Mouse (Mus musculus): ENCODE measurements around the gene Pdf. TPM values are rescaled to one million over a fixed set of nuclear protein-coding genes. Genes with fewer than 3 reads are reported as not detected.

Gene Pdf
- total and polyA plus RNA-seq, 2 experiments, result 19.5 to 32.9 TPM

GRCm38 (mm10) chr8:107086018-107086417 lies 37.6 kb upstream of the Pdf start:
- H3K27ac ChIP-seq (replicated peaks; ENCODE audit: insufficient read depth, low read depth, low read length), result no peak overlapping the region
- H3K4me3 ChIP-seq (ENCODE audit: insufficient read depth, low read depth, low read length), result no peak overlapping the region
- H3K27me3 ChIP-seq (ENCODE audit: control insufficient read depth, insufficient read depth, low read length), result no peaks in the 10 kb centered on the region
- TF ChIP-seq POLR2A (IDR thresholded peaks at IDR 0.05; ENCODE audit: extremely low read depth, insufficient read depth, low read length) (no peak), CTCF (IDR thresholded peaks at IDR 0.05; ENCODE audit: low read depth, low read length) (no peak)
- H3K79me2 ChIP-seq (ENCODE audit: control insufficient read depth, insufficient read depth, low read length), result no peaks in the 10 kb centered on the region
- WGBS, result 98% methylated on average over 5 of the region's 5 CpGs
- peaks cover 4% of the 10 kb centered on the region; the same call in 1 of the 2 replicates for H3K36me3 ChIP-seq (ENCODE audit: control insufficient read depth, insufficient read depth, low read length)
- DNase-seq (ENCODE audit: extremely low read depth, low read depth, low spot score), result no peak
- H3K9ac ChIP-seq (ENCODE audit: low read depth, low read length), result no peak overlapping the region
- no peaks in the 10 kb centered on the region for H3K4me1 ChIP-seq (ENCODE audit: control insufficient read depth, insufficient read depth, low read length)

GRCm38 (mm10) chr8:107085358-107085757 lies 36.9 kb upstream of the Pdf start:
- H3K27ac ChIP-seq (replicated peaks; ENCODE audit: insufficient read depth, low read depth, low read length), result no peak overlapping the region
- no peak for DNase-seq (ENCODE audit: extremely low read depth, low read depth, low spot score)
- TF ChIP-seq CTCF (IDR thresholded peaks at IDR 0.05; ENCODE audit: low read depth, low read length) (peak; percentile 47), POLR2A (IDR thresholded peaks at IDR 0.05; ENCODE audit: extremely low read depth, insufficient read depth, low read length) (no peak)
- no peak overlapping the region for H3K4me3 ChIP-seq (ENCODE audit: insufficient read depth, low read depth, low read length)
- H3K9ac ChIP-seq (ENCODE audit: low read depth, low read length), result no peak overlapping the region
- no peaks in the 10 kb centered on the region for H3K27me3 ChIP-seq (ENCODE audit: control insufficient read depth, insufficient read depth, low read length)
- peaks cover 6% of the 10 kb centered on the region; the same call in 1 of the 2 replicates for H3K36me3 ChIP-seq (ENCODE audit: control insufficient read depth, insufficient read depth, low read length)
- no peaks in the 10 kb centered on the region for H3K79me2 ChIP-seq (ENCODE audit: control insufficient read depth, insufficient read depth, low read length)
- no peaks in the 10 kb centered on the region for H3K4me1 ChIP-seq (ENCODE audit: control insufficient read depth, insufficient read depth, low read length)
- WGBS, result 98% methylated on average over 17 of the region's 17 CpGs

GRCm38 (mm10) chr8:107076239-107076888 lies 27.9 kb upstream of the Pdf start:
- DNase-seq (ENCODE audit: extremely low read depth, low read depth, low spot score), result no peak
- Histone ChIP-seq H3K9ac (ENCODE audit: low read depth, low read length) (no peak overlapping the region), H3K27me3 (ENCODE audit: control insufficient read depth, insufficient read depth, low read length) (no peaks in the 10 kb centered on the region), H3K79me2 (ENCODE audit: control insufficient read depth, insufficient read depth, low read length) (no peaks in the 10 kb centered on the region), H3K4me1 (ENCODE audit: control insufficient read depth, insufficient read depth, low read length) (no peaks in the 10 kb centered on the region), H3K27ac (replicated peaks; ENCODE audit: insufficient read depth, low read depth, low read length) (no peak overlapping the region), H3K36me3 (ENCODE audit: control insufficient read depth, insufficient read depth, low read length) (peaks cover 21% of the 10 kb centered on the region), H3K4me3 (ENCODE audit: insufficient read depth, low read depth, low read length) (no peak overlapping the region)
- 93% methylated on average over 7 of the region's 7 CpGs for WGBS
- TF ChIP-seq CTCF (IDR thresholded peaks at IDR 0.05; ENCODE audit: low read depth, low read length) (no peak), POLR2A (IDR thresholded peaks at IDR 0.05; ENCODE audit: extremely low read depth, insufficient read depth, low read length) (no peak)

- no peak for DNase-seq (ENCODE audit: extremely low read depth, low read depth, low spot score)
- Histone ChIP-seq H3K4me3 (ENCODE audit: insufficient read depth, low read depth, low read length) (no peak overlapping the region), H3K4me1 (ENCODE audit: control insufficient read depth, insufficient read depth, low read length) (no peaks in the 10 kb centered on the region), H3K79me2 (ENCODE audit: control insufficient read depth, insufficient read depth, low read length) (no peaks in the 10 kb centered on the region), H3K27ac (replicated peaks; ENCODE audit: insufficient read depth, low read depth, low read length) (no peak overlapping the region), H3K9ac (ENCODE audit: low read depth, low read length) (no peak overlapping the region), H3K27me3 (ENCODE audit: control insufficient read depth, insufficient read depth, low read length) (no peaks in the 10 kb centered on the region), H3K36me3 (ENCODE audit: control insufficient read depth, insufficient read depth, low read length) (peaks cover 21% of the 10 kb centered on the region)
- TF ChIP-seq CTCF (IDR thresholded peaks at IDR 0.05; ENCODE audit: low read depth, low read length) (no peak), POLR2A (IDR thresholded peaks at IDR 0.05; ENCODE audit: extremely low read depth, insufficient read depth, low read length) (no peak)
- 89% methylated on average over 1 of the region's 1 CpGs for WGBS
Observed at GRCm38 (mm10) chr8:107074128-107074527, 25.7 kb upstream of the Pdf start.

GRCm38 (mm10) chr8:107073706-107074105 lies 25.3 kb upstream of the Pdf start:
- Histone ChIP-seq H3K79me2 (ENCODE audit: control insufficient read depth, insufficient read depth, low read length) (no peaks in the 10 kb centered on the region), H3K27me3 (ENCODE audit: control insufficient read depth, insufficient read depth, low read length) (no peaks in the 10 kb centered on the region), H3K36me3 (ENCODE audit: control insufficient read depth, insufficient read depth, low read length) (peaks cover 17% of the 10 kb centered on the region), H3K4me1 (ENCODE audit: control insufficient read depth, insufficient read depth, low read length) (no peaks in the 10 kb centered on the region), H3K9ac (ENCODE audit: low read depth, low read length) (no peak overlapping the region), H3K27ac (replicated peaks; ENCODE audit: insufficient read depth, low read depth, low read length) (no peak overlapping the region), H3K4me3 (ENCODE audit: insufficient read depth, low read depth, low read length) (no peak overlapping the region)
- TF ChIP-seq CTCF (IDR thresholded peaks at IDR 0.05; ENCODE audit: low read depth, low read length) (no peak), POLR2A (IDR thresholded peaks at IDR 0.05; ENCODE audit: extremely low read depth, insufficient read depth, low read length) (no peak)
- WGBS, result 95% methylated on average over 4 of the region's 4 CpGs
- no peak for DNase-seq (ENCODE audit: extremely low read depth, low read depth, low spot score)

Data from liver, adult 2 months (tissue).